Mouse (Mus musculus) urinary bladder, postnatal 10 days (tissue): ENCODE measurements around the gene Pigb.
A peak's percentile ranks its signal among the peaks of the same experiment; 100 is the strongest.

Source experiments
- DNase-seq: peaks from one replicate; pipeline ENCODE4 v3.0.0; 2022; ENCODE audit warnings: low spot score

Gene Pigb

GRCm38 (mm10) chr9:72991420-72991819 lies 48.8 kb downstream of the Pigb start:
- DNase-seq = no peak

GRCm38 (mm10) chr9:72988706-72989105 lies 51.5 kb downstream of the Pigb start:
- DNase-seq = no peak

- DNase-seq = no peak
These were observed 52.5 kb downstream of the Pigb start for GRCm38 (mm10) chr9:72987703-72988102.

GRCm38 (mm10) chr9:72985250-72986220 lies 54.6 kb downstream of the Pigb start, which contains the start of the genes Ccpg1os and Ccpg1:
Gene Ccpg1os (minus strand): TSS chr9:72985382.
Gene Ccpg1 (plus strand): TSS chr9:72985429.
- peak; percentile 84 for DNase-seq

GRCm38 (mm10) chr9:72983066-72983465 lies 57.1 kb downstream of the Pigb start:
- no peak for DNase-seq

GRCm38 (mm10) chr9:72975242-72975641 lies 64.9 kb downstream of the Pigb start:
- DNase-seq = no peak

GRCm38 (mm10) chr9:72974734-72975133 lies 65.4 kb downstream of the Pigb start:
- DNase-seq = no peak

- DNase-seq = no peak
These were observed 67.2 kb downstream of the Pigb start for GRCm38 (mm10) chr9:72972984-72973383.

GRCm38 (mm10) chr9:72972435-72972834 lies 67.7 kb downstream of the Pigb start:
- no peak for DNase-seq

- no peak for DNase-seq
These were observed 70.3 kb downstream of the Pigb start for GRCm38 (mm10) chr9:72969874-72970273.

GRCm38 (mm10) chr9:72968349-72969061 lies 71.7 kb downstream of the Pigb start:
- DNase-seq = no peak

- DNase-seq = no peak
These were observed 78.2 kb downstream of the Pigb start for GRCm38 (mm10) chr9:72961959-72962358.

- no peak for DNase-seq
These were observed 78.8 kb downstream of the Pigb start for GRCm38 (mm10) chr9:72961346-72961745.

- no peak for DNase-seq
These were observed 81.4 kb downstream of the Pigb start, which contains the start of the genes Dyx1c1 and Gm44503 for GRCm38 (mm10) chr9:72958521-72959450. Gene Dyx1c1 (plus strand): TSS chr9:72958785. Gene Gm44503 (plus strand): TSS chr9:72958852.
